Mouse (Mus musculus): ENCODE data around the gene Dennd1a.

Dennd1a gene

DNA sequence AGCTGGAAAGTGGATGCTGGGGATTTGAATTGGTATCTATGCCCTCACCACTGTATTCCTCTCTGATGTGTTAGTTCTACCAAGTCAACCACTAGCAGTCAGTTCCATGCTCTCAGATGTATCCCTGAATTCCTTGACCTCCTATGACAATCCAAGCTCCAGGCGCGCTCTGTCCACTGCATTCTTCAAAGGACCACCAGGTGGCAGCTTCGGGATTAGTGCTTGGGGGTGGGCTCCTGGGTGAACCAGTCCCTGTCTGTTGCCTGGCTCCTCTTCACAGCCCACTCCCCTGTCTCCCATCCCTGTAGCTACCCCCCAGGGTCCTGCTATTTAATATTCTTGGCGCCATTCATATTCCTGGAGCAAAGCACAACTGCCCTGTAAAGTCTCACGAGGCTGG, 512.6 kb downstream of the Dennd1a start:
- DNase-seq (ENCODE audit: low spot score), result peak; percentile 57

DNA sequence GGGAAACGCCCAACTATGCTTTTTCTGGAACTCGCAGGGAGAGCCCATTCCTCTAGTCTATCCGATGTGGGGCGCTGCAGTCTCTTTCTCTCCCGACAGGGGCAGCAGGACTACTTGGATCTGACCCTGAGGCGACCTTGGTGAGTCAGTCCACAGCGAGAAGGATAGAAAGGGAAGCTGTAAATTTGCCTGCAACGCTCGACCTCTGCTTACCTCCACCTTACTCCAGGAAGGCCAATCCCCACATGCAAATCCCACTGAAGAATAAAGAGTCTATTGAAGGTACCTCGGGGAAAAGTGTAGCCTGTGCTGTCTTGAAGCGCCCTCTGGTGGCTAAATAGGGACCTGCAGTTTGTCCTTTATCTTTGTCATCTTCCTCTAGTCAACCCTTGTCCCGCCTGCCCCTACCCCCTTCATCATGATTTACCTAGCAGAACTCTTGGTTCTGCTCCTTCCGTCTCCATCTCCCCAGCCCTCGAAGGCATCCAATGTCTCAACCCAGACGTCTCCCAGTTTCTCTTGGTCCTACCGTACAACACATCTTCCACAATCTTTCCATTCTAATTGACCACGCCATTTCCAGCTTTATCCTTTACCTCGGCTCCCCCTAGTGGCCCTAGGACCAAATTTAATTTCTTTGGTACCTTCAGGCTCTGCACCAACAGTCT, 515.4 kb downstream of the Dennd1a start:
- peak; percentile 73 for DNase-seq (ENCODE audit: low spot score)

DNA sequence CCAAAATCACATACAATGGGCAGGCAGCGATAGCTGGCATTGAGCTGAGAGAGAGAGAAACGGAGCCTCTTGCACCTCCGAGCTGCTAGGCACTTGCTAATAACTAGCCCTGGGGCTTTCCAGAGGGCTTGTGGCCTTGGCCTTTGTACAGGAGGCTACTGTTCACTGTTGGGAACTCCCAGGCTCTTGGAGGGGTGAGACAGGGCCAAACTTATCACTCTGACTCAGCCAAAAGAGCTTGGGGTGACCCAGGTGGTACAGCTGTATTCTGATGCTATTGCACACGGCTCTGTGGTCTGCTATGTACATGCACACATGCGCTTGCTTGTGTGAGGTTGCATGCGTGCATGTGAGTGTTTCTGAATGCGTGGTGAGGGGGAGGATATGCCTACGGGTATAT, 517.4 kb downstream of the Dennd1a start:
- DNase-seq (ENCODE audit: low spot score), result no peak

DNA sequence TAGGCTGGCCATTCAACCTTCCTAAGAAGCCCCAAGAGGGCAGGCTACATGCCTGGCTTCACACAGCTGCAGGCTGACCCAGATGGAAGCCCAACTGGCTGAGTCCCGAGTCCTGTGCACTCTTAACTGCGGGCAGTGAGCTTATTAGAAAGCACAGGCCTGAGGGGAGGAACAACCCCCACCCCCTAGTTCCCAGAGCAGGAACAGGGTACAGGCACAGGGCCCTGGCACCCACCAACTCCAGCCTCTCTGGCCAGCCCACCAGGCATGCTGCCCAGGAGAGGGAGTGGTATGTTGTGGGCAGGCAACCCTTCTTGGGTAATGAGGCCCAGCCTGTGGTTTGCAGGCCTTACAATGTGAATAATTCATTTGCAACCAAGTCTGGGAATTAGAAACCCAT, 518.3 kb downstream of the Dennd1a start:
- peak; percentile 48 for DNase-seq (ENCODE audit: low spot score)

- DNase-seq (ENCODE audit: low spot score), result no peak
Observed at GRCm38 (mm10) chr2:37767739-37768138, 519.5 kb downstream of the Dennd1a start.

DNA sequence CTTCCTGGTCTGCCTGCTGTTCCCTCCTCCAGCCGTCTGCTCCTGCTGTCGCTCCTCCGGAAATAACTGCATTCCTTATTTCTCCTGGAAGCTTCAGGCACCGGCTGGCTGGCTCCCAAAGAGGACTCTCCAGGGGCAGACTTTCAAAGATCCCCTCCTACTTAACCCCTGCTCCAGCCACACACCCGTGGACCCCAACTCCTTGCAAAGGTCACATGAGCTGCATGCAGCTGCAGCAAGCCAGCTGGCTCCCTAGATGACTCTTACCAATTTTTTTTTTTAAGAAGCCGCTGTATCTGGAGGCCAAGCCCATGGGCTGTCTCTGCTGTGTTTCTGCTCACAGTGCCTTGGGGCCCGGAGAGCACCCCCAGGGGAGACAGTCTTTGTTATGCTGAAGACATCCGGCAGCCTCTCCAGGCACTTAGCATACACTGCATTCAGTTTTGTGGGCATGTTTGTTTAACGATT, 520.1 kb downstream of the Dennd1a start:
- peak; percentile 39 for DNase-seq (ENCODE audit: low spot score)

DNA sequence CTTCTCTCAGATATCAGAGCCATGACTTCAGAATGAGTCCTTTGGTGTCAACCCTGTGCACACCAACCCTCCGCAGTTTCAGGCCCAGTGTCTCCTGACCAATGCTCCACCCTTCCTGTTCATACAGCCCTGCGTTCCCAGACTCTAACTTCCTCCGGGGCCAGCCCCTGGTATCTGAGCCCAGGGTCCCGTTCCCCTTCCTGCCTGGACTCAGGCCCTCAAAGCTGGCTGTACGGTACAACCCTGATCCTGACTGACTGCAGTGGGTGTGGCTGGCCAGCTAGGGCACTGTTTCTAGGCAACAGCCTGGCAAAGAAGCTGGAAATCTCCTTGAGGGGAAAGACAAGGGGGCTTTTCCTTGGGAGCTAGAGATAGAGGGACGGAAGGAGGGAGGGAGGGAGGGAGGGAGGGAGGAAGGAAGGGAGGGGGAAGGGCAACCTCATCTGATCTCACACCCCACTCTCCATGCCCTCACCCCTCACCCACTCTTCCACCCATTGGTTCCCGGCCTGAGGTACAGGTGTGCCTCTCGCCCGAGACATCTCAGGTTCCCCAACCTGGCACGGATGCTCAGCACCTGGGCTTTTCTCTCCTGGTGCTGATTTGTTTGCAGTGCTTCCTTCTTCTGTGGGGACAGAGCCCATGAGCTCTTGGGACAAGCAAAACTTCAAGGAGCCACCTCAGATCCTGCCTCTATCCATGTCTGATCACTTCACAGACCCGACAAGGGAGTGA, 521.0 kb downstream of the Dennd1a start:
- DNase-seq (ENCODE audit: low spot score), result no peak

GRCm38 (mm10) chr2:37765082-37765483, 522.1 kb downstream of the Dennd1a start:
- no peak for DNase-seq (ENCODE audit: low spot score)

DNA sequence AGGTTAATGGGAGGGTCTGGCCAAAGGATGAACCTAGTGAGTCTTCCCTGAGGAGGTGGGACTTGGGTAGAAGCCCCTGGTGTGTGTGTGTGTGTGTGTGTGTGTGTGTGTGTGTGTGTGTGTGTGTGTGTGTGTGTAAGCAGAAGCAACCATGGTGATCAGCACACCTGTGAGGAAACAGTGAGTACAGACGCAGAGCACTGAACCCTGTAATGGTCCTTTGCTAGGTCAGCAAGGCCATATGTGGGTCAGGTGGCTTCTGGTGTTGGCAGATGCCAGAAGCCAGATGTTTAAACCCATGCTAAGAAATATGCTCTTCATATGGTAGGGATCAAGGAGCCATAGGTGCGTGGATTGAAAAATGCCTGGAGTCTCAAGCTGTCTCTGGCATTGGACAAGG, 522.7 kb downstream of the Dennd1a start:
- no peak for DNase-seq (ENCODE audit: low spot score)

GRCm38 (mm10) chr2:37763638-37764037, 523.6 kb downstream of the Dennd1a start:
- DNase-seq (ENCODE audit: low spot score), result no peak

- no peak for DNase-seq (ENCODE audit: low spot score)
Observed at GRCm38 (mm10) chr2:37760633-37761032, 526.6 kb downstream of the Dennd1a start.

DNA sequence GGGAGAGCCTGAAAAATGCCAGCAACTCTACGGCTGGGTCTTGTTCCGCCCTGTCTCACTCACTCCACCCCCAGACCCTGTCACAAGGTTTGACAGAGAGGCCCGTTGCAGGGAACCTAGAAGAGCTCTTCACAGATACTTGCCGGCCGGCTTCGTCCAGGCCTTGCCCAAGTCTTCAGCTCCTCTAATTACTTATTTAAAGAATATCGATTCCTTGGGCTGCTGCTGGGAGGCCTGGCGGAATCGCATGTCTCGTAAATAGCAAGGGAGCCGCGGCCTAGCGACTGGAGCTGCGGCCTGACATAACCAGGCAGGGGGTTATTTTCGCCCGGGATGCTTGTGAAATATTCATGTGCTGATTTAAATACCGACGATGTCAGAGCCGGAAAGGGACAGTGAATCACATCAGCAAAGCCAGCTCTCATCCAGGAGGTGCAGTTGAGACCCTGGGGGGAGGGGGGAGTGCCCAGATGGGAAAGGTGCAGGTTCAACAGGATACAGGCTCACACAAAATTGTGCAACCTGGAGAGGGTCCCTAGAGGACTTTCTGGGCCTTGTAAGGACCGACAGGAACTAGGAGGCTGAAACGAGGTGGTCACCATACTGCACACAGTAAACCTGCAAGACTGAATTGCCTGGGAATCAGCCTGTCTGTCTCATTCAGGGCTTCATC, 528.7 kb downstream of the Dennd1a start:
- DNase-seq (ENCODE audit: low spot score), result no peak

- no peak for DNase-seq (ENCODE audit: low spot score)
Observed at GRCm38 (mm10) chr2:37757784-37758183, 529.4 kb downstream of the Dennd1a start.

GRCm38 (mm10) chr2:37757016-37757415, 530.2 kb downstream of the Dennd1a start:
- no peak for DNase-seq (ENCODE audit: low spot score)

DNA sequence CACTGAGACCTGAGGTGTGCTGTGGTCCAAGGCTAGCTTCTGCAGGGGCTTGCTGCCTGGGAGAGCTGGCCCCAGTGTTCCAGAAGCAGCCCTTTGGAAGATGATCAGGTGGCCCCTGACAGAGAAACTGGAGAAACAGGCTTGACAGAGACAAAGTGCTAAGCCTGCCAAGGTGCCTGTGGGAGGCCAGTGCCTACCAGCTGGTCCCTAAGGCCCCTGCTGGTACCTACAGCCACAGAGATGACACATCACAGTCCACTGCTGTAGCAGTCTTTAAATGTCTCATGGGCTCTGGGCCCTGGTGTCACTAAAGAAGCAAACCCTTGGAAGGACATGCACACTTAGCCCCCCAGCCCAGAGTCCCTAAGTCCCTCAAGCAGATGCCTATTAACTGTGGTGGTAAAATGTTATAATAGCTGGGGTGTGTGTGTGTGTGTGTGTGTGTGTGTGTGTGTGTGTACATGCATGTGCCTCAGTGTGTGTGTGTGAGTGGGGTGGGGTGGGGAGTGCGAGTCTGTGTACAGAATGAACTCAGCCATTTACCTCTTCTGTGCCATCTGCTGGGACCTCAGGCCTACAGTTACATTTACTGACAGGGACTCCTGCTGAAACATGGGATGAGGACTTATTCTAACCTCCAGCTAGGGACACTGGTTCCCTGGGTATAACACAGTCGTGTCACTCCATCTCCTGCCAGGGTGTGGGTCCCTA, 530.8 kb downstream of the Dennd1a start:
- no peak for DNase-seq (ENCODE audit: low spot score)

DNA sequence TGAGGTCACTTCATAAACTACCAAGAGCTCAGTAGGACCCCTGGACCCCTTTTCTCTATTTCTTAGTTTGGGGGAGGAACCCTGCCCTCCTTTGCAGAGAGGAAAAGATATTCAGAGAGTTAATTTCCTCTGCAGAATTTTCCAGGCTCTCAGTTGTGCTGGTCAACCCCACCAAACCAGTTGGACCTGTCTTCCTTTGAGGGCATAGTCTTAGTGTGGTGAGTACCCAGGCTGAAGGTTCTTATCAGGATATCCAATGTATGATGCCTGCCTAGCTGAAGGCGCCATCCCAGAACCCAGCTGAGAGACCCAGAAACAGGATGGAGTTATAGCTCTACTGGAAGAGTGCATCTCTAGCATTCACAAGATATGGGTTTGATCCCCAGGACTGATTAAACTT, 536.1 kb downstream of the Dennd1a start:
- no peak for DNase-seq (ENCODE audit: low spot score)

GRCm38 (mm10) chr2:37749323-37749722, 537.9 kb downstream of the Dennd1a start:
- DNase-seq (ENCODE audit: low spot score), result no peak

All from ovary, postnatal 36 days (tissue).